Mouse (Mus musculus): ENCODE results near the gene Ehd1.
"Not testable (repeated sequence)": the region's sequence is repeated elsewhere in the genome, so short reads cannot be mapped to it uniquely, and the experiment has no call there.

The Ehd1 gene

GRCm38 (mm10) chr19:6300402-6300841, 23.9 kb downstream of the Ehd1 start:
- DNase-seq (ENCODE audit: low read depth, low spot score) = no peak

GRCm38 (mm10) chr19:6302114-6302513, 25.6 kb downstream of the Ehd1 start:
- DNase-seq (ENCODE audit: low read depth, low spot score) = no peak

- no peak for DNase-seq (ENCODE audit: low read depth, low spot score)
Measured at GRCm38 (mm10) chr19:6302522-6302921, 26.0 kb downstream of the Ehd1 start.

- DNase-seq (ENCODE audit: low read depth, low spot score) = no peak
Measured at GRCm38 (mm10) chr19:6303831-6304230, 27.3 kb downstream of the Ehd1 start.

- DNase-seq (ENCODE audit: low read depth, low spot score) = peak; percentile 61
Measured at GRCm38 (mm10) chr19:6304787-6305516, 28.4 kb downstream of the Ehd1 start.

- DNase-seq (ENCODE audit: low read depth, low spot score) = no peak
Measured at GRCm38 (mm10) chr19:6305517-6306115, 29.1 kb downstream of the Ehd1 start.

GRCm38 (mm10) chr19:6306137-6306551, 29.6 kb downstream of the Ehd1 start, which contains the start of gene Cdc42bpg:
TSS of gene Cdc42bpg (plus strand) at chr19:6306456.
- peak; percentile 55 for DNase-seq (ENCODE audit: low read depth, low spot score)

GRCm38 (mm10) chr19:6306586-6306985, 30.1 kb downstream of the Ehd1 start:
- no peak for DNase-seq (ENCODE audit: low read depth, low spot score)

GRCm38 (mm10) chr19:6307733-6308531, 31.4 kb downstream of the Ehd1 start:
- DNase-seq (ENCODE audit: low read depth, low spot score) = no peak

GRCm38 (mm10) chr19:6310181-6310580, 33.7 kb downstream of the Ehd1 start:
- no peak for DNase-seq (ENCODE audit: low read depth, low spot score)

- DNase-seq (ENCODE audit: low read depth, low spot score) = not testable (repeated sequence)
Measured at GRCm38 (mm10) chr19:6311783-6312182, 35.3 kb downstream of the Ehd1 start.

GRCm38 (mm10) chr19:6313796-6314195, 37.3 kb downstream of the Ehd1 start:
- DNase-seq (ENCODE audit: low read depth, low spot score) = no peak

- DNase-seq (ENCODE audit: low read depth, low spot score) = no peak
Measured at GRCm38 (mm10) chr19:6314513-6314912, 38.0 kb downstream of the Ehd1 start.

GRCm38 (mm10) chr19:6315573-6315972, 39.0 kb downstream of the Ehd1 start:
- no peak for DNase-seq (ENCODE audit: low read depth, low spot score)

- DNase-seq (ENCODE audit: low read depth, low spot score) = no peak
Measured at GRCm38 (mm10) chr19:6318145-6318544, 41.6 kb downstream of the Ehd1 start.

GRCm38 (mm10) chr19:6321358-6321757, 44.8 kb downstream of the Ehd1 start:
- no peak for DNase-seq (ENCODE audit: low read depth, low spot score)

GRCm38 (mm10) chr19:6321786-6322621, 45.5 kb downstream of the Ehd1 start:
- DNase-seq (ENCODE audit: low read depth, low spot score) = no peak

GRCm38 (mm10) chr19:6324751-6325150, 48.2 kb downstream of the Ehd1 start:
- no peak for DNase-seq (ENCODE audit: low read depth, low spot score)

GRCm38 (mm10) chr19:6331178-6331577, 54.7 kb downstream of the Ehd1 start:
- DNase-seq (ENCODE audit: low read depth, low spot score) = no peak

- DNase-seq (ENCODE audit: low read depth, low spot score) = peak; percentile 34
Measured at GRCm38 (mm10) chr19:6331719-6332516, 55.4 kb downstream of the Ehd1 start.

Measured in retina, adult 2 months (tissue).